Mouse (Mus musculus) lung, postnatal 10 days (tissue): ENCODE results near the gene Fads3.
A peak's percentile ranks its signal among the peaks of the same experiment; 100 is the strongest.

Source experiments
- DNase-seq: peaks from one replicate; pipeline ENCODE4 v3.0.0; 2021

Gene Fads3

DNA sequence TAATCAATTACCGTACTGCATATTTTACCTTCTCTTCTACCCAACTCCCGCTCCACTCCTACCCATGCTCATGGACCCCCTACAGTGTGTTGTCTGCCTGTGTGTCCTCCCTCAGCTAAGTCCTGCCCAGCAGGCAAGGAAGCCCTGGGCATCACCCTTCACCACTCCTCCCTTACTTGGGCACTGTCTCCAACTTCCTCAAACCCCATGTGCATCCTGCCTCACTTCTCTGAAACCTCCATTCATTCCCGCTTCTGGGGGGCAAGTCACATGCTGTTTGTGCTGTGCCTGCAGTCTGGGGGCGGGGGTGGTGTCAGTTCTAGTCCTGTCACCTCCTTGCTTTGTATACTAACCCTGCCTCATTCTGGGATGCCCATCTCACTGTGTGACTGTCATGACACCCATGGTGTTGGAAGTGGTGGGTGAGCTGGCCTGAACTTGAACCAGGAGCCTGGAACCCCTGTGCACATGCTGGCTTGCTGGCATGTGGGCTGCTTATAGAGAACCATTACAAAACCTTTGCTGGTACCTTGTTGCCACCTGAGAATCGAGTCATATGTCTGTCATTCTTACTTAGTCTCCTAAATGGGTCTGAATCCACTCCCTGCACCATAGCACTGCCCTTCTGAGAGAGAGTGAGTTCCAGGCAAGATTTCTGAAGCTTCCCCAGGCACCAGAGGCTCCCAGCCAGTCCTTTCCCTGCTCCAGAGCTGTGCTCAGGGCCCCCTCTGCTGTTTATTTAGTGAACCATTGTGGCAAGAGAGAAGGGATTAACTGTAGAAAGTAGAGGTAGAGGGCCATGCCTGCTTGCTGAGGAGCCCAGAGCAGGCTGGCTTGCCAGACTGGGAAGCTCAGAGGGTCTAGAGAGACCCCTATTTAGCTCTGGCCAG, 18.7 kb upstream of the Fads3 start:
- peak; percentile 80 for DNase-seq

DNA sequence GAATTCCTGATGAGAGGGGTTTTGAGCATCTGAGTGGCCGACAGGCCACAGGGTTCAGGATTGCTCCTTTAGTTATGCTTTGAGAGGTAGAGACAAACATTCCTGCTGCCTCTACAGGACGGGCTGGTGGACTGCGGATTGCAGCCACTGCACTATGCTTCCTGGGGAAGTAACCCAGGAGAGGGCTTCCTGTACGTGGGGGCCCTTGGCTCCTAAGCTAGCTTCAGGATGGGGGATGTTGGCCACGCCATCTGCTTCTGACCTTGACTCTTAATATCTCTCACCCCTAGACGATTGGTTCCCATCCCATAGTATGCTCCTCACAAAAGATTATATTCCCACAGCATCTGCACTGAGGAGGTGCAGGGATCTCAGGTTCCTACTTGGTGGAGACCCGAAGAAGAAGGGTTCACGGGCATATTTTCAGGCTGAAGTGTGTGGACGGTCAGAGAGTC, 18.0 kb upstream of the Fads3 start:
- DNase-seq, result peak; percentile 39

DNA sequence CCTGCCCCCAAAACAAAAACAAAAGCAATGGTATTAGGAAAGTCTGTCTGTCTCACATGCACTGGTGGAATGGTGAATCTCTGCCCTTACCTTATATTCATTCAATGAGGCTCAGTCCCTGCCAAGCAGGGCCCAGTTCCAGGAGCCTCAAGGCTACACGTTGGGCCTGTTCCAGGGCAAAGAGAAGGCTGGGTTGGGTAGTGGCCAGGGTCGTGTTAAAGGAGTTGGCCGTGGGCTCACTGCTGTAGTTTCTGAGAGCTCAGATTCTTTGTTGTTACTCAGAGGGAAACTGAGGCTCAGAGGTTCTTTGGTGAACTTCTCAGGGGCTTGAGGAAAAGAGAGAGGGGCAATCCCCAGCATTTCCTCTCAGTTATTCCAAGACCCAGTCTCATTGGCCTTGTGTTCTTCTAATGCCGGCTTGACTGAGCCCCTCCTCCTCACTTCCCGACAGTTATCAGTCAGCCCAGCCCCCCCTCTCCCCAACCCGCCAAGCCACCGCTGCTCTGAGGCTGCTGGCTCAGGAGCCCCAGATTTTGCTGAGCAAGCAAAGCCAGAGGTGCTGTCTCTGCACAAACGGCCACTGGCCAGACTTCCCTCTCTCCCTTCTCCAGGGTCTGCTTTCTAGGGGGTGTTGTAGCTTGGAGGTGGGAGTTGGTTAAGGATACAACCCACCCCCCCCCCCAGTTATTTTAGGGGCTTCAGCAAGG, 16.0 kb upstream of the Fads3 start:
- DNase-seq, result peak; percentile 82

DNA sequence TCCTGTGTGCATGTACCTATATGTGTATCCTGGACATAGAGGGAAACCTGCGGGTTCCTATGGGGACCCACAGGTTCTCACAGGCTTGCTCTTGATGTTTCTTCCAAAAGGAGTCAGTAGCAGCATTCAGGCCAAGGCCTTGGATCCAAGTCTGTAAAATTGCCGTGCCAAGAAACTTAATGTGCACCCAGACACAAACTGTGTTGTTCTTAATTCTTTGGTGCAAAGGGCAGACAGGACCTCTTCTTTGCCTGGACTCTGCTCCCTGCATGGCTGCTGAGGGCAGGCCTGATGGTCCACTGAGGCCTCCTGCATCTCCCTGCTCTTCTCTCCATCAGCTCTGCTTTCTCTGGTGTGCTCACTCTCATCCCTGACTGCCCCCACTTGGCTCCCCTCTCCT, 11.6 kb upstream of the Fads3 start:
- DNase-seq, result no peak

DNA sequence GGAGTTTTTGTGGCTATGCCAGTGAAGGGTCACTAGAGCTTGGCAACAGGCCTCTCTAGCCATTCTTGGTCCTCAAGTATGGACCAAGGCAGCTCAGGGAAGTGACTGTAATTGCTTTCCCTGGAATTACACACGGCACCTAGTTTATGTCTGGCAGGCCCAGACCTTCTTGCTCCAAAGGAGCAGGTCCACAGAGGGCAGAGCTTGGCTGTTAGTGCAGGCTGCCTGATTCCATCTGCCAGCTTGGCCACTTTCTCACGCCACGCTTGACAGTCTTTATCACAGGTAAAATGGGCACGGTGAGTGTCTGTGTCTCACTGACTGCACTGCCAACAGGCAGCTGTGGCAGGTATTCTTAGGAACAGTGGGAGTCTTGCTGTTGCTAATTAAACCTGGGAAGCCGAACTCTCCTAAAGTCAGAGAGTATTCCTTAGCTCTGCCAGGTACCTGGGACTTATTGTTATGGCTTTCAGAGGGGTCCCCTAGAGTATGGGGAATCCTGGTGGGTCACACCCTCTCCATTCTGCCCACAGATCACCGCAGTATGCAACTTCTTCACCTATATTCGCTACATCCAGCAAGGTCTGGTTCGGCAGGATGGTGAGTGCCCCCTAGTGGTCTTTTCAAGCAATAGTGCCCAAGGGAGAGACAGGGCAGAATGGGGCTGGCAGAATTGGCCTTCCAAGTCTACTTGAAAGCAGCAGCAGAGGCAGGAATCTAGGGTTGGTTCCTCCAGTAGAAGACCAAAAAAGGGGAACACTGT, 8.0 kb upstream of the Fads3 start:
- peak; percentile 78 for DNase-seq

DNA sequence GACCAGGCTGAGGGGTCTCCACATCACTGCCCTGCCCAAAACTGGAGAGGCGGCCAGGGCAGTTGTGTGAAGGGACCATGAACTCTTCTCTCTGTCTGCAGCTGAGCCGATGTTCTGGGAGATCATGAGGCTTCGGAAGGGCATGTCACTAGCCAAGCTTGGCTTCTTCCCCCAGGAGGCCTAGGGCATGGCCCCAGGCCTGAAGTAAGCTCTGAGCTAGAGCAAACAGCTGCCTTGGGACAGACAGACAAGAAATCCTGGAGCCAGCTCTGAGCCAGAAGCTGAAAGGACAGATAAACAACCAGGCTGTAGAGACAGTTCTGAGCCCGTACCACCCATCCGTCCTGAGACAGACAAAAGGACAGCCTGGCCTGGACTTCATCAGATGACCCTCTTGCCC, 7.0 kb upstream of the Fads3 start:
- no peak for DNase-seq

DNA sequence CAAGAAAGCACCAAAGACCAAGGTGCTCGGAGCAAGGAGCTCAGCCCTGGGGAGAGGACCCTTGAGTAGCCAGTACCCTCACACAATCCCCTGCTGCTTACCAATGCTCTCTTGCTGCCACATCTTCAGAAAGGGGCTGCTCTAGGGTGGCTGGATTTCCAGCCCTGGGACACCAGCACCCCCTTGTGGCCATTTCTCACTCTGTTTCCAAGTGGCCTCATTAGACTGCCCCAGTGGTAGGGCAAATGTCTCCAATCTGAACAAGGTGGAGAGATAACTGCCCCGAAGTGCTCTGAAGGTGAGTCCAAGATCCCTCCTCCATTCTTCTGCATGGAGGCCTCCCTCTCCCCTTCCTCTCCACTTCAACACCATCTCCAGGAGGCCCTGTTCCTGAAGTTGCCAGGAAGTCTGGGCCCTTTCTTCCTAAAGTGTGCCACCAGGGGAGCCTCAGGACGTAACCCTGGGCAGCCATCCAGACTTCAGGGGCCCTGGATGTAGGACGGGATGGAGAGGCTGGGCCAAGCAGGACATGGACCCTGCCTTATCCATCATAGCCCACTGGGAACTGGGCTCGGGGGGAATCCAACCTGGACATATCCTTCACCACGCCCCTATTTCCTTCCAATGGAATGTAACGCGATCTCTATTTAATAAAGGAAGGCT, 6.5 kb upstream of the Fads3 start:
- peak; percentile 93 for DNase-seq

DNA sequence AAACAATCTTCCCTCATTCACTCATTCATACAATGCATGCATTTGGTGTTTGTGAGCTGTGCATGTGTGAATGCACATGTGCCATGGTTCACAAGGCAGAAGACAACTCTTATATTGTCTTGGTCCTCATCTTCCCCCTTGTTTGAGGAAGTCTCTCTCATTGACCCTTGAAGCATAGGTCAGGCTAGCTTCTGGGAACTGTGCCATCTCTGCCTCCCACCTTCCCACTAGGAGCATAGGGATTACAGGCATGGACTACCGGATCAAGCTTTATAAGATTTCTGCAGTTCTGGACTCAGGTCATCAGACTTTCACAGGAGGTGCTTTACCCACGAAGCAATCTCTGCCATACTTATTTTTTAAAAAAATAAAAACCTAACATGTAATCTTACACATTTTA, 3.8 kb upstream of the Fads3 start:
- DNase-seq, result no peak

DNA sequence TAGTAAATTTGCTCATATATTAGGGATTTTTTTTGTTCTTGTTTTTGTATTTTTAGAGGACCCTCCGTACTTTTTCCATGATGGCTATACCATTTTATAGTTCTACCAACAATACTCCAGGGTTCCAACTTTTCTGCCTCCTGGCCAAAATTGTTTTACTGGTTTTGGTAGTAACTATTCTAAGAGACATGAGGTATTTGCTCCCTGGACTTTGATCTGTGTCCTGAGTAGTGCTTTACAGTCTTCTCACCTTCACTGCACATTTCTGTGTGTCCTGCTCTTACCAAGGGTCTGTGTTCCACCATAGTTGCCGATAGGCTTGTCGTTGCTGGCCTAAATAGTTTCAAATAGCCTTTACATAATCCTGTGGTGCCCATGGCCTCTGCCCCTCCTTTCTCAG, 3.0 kb upstream of the Fads3 start:
- no peak for DNase-seq

DNA sequence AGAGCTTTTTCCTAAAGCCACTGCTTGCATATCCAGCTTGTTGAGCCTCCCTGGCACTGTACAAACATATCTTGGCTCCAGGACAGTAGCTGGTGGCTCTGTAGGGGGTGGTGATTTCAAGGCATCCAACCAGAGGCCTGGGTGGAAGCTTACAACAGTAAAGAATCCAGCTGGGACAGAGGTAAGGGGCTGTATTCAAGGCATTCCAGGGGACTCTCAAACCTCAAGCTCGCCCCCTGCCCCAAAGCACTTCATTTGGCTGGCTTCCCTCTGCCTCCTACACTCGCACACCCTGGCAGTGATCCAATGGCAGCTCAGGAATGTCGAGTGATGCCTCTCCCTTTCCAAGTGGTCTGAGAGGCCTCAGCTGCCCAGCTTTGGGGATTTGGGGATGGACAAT, 2.5 kb upstream of the Fads3 start:
- DNase-seq, result peak; percentile 92

DNA sequence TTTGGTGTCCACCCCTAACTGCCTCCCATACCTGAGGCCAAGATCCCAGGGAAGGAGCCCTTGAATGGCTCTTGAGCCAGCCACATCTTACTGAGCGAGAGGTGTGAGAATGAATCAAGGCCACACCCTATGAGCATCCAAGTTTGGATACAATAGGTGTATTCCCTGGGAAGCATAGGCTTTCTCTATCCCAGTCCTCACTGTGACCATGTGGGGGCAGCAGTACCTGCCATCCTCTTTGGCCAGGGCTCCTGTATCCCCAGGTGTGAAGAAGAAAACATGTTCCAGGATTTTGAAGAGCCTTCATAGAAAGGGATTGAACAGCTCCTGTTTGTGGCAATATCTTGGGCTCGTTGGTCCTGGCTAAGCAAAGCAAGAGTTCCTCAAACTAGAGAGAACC, 1.8 kb upstream of the Fads3 start:
- no peak for DNase-seq

DNA sequence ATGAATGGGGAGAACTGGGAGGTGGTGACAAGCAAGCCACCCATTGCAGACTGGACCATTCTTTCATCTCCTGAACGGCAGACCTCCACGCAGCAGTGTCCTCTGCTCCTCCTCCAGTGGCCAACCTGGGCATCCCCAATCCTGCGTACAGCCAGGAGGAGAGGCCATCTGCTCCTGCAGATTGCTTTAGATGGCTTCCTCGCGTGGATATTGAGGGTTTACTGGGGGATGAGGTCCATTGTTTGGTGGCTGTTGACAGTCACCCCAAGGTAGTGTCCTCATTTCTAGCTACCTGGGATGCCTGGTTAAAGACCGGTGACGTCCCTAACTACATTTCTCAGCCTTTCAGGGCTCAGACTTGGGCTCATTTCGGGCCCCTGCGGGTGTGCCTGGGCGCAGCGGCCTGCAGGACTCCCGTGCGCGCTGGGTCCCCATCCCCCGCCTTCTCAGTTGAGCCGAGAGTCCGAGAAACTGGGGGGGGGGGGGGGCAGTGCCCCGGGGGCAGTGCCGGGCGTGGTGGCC, 442 bp upstream of the Fads3 start:
- no peak for DNase-seq

DNA sequence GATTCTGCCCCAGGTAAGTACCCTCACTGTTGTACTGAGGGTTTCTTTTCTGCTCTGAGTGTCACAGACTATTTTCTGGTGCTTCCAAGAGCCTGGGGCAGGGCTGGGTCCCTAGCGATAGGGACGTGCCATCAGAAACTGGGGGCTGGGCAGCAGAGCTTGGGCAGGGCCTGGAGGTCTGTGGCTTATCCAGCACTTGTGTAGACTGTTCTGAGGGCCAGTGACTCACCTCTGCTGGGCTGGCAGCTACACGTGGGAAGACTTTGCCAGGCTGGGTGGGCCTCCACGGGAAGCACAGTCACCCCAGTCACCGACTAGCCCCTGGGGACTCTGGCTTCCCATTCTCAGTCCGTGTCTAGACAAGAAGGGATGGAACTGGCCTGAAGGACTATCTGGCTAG, 863 bp downstream of the Fads3 start:
- DNase-seq, result no peak

DNA sequence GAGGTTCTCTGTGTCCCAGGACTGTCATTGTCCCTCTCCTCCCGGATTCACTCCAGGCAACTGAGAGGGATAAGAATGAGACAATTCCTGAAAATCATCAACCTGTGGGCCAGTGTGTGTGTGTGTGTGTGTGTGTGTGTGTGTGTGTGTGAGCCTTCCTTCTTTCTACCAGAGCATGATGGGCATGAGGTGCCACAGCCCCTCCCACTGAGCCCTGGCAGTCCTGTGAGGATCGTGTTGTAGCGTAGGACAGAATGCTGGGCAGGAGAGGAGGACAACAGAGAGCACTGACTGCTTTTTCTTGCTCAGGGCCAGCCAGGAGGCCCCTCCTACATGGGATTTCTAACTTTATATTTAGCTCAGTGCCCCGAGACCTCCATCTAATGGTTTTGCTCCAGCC, 1.4 kb downstream of the Fads3 start:
- no peak for DNase-seq

DNA sequence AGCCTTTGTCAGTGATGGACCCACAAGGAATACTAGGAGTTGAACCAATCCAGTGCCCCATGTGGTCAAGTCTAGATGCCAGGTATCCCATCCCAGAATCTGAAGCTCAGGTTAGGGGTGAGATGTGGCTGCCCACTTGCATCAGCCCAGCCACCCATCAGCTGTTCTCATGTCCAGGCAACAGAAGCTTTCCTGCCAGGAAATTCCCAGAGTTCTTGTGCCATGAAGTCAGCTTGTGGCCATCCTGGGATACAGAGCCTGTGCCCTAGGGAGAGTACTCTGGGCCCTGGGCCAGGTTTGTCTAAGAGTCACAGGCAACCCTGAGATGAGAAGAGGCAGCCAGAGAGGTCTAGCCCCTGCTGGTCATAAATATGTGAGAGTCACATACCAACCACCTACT, 2.3 kb downstream of the Fads3 start:
- DNase-seq, result peak; percentile 72

DNA sequence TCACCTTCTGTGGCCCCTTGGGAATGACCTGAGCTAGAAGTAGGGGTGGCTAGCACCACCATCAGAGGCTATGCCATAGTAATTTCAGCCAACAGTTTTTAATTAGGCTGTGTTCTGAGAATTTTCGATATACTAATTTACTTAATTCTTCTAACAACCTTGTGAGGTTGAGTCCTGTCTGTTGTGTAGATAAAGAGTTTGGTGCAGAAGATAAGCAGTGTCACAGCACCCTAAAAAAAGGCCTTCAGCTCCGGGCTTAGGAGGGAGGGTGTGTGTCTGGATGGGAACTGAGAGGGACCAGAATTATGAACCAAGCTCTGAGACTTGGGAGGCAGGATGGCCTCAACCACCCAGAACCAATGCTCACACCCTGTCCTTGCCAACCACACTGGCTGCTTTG, 4.3 kb downstream of the Fads3 start:
- DNase-seq, result no peak

DNA sequence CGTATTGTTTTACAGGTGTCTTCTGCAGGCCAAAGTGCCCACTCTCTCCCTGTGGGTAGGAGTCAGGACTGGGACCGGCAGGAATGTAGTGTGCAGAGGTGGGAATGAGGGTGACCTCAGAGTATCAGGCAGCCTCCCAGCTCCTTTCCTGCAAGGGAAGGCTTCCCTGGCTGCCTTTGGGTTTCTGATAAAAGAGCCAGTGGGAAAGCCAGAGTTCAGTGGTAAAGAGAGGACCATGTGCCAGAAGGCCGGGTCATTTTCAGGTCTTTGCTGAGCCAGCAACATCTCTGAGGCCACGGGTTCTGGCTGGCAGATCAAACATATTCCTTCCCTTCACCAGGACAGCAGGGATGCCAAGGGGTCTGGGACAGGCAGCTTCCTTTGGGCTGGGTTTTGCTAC, 5.0 kb downstream of the Fads3 start:
- DNase-seq, result no peak

DNA sequence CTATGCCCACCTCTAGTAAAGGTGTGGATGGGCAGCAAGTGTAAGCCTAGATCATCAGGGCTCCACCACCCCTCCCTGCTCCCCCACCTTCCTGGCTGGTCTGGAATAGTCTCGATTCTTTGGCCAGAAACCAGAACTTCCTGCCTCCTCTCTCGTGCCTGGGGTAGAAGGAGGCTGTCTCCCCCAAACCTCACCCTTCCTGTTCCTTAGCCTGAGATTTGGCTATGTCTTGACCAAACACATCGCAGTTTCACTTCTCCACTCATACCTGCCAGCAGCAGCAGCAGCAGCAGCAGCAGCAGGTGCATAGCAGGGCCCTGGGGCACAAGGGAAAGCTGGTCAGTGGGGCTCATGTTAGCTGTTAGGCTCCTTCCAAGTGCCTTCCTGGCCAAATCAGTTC, 5.6 kb downstream of the Fads3 start:
- no peak for DNase-seq

DNA sequence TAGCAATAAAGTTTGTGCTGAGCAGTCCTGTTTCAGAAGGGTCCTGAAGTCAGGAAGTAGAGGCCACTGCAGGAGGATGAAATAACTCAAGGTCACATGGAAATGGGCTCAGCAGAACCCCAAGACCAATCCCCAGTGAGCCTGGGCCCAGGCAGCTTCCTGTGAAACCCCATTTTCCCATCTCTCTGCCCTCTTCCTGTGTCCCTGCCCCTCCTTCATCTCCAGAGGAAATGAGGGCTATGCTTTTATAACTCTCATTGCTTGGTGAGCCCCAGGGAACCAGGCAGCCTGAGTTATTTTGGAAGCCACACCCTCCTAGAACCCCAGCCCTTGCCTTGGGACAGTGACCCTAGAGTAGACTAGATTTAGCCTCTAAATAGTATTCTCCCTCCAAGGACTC, 8.2 kb downstream of the Fads3 start:
- DNase-seq, result no peak

DNA sequence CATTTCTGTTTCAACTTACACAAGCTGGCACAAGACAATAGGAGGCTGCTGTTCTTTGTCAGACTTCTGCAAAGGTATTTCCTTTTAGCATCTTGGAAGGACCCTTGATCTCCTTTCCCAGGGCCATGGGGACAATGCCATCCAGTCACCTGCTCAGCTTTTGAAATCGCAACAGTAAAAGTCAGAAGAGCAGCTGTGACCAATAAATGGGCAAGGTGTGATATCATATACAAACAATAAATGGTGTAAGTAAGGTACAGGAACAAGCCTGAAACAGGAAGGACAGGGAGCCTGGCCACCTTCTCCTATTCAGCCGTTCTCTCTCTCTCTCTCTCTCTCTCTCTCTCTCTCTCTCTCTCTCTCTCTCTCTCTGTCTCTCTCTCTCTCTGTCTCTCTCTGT, 9.1 kb downstream of the Fads3 start:
- DNase-seq, result no peak

DNA sequence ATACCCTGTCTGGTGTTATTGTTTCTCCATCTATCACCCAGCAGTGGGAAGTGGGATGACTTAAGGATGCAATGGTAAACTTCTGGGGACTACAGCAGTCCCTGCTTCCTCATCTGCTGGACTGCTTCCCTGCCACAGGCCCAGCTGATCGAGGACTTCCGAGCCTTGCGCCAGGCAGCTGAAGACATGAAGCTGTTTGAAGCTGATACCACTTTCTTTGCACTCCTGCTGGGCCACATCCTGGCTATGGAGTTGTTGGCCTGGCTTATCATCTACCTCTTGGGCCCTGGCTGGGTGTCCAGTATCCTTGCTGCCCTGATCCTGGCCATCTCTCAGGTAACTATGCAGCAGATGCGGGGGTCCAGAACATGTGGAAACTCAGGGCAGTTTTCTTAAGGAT, 11.3 kb downstream of the Fads3 start:
- DNase-seq, result no peak

DNA sequence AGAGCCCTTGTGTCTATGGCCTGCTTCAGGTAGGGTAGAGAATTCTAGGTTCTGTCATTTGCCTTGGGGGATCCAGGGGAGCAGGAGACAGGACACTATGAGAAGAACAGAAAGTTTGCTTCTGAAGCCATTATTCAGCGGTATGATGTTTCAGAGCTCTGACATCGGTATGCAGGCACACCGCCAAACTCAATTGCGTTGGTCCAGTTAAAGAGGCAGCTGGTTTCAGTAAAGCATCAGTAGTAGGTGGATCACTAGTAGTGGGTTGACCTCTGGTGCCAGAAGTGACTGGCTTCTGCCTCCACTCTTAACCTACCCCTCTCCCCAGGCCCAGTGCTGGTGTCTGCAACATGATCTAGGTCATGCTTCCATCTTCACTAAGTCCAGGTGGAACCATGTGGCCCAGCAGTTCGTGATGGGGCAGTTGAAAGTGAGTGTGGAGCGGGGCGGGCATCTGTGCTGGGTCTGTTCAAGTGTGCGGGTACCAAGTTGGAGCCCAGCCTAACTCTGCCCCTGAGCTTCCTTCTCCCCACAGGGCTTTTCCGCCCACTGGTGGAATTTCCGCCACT, 12.4 kb downstream of the Fads3 start:
- peak; percentile 60 for DNase-seq
